Mouse (Mus musculus) testis, postnatal 14 days (tissue): ENCODE results near the gene Kirrel3.

Experiments
- DNase-seq: peaks from one replicate; pipeline ENCODE4 v3.0.0; 2021; ENCODE audit warnings: low spot score

Gene Kirrel3

DNA sequence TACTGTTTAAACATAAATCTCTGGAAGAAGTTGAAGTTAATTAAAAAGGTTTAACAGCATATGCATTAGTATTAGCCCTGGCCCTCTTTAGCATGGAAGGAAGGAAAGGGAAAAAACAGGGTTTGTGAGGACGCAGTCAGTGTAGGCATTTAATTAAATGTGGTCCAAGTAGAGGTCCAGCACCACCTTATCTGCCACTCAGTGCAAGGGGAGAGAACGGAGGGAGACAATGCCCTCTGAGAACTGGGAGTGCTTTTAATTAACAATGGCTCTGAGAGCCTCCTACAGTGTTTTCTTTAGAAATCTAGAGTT is 339.4 kb downstream of the Kirrel3 start:
- no peak for DNase-seq

GRCm38 (mm10) chr9:34825402-34826008 is 339.8 kb downstream of the Kirrel3 start:
- DNase-seq, result no peak

DNA sequence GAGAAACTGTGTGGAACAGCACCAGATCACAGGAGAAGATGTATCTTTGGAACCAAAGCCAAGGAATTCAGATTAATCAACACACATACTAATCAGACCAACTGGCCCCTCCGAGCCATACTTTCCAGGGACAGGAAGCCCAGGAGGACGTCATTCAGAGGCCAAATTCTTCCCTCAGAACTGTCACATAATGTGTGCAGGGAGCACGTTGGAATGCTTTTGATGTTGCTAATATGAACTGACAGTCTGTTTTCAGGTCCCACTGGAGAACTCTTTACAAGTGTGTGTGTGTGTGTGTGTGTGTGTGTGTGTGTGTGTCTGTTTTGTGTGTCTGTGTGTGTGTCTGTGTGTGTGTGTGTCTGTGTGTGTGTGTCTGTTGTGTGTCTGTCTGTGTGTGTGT is 345.0 kb downstream of the Kirrel3 start:
- DNase-seq, result no peak

- DNase-seq, result no peak
Measured at GRCm38 (mm10) chr9:34836801-34837200, 351.1 kb downstream of the Kirrel3 start.

DNA sequence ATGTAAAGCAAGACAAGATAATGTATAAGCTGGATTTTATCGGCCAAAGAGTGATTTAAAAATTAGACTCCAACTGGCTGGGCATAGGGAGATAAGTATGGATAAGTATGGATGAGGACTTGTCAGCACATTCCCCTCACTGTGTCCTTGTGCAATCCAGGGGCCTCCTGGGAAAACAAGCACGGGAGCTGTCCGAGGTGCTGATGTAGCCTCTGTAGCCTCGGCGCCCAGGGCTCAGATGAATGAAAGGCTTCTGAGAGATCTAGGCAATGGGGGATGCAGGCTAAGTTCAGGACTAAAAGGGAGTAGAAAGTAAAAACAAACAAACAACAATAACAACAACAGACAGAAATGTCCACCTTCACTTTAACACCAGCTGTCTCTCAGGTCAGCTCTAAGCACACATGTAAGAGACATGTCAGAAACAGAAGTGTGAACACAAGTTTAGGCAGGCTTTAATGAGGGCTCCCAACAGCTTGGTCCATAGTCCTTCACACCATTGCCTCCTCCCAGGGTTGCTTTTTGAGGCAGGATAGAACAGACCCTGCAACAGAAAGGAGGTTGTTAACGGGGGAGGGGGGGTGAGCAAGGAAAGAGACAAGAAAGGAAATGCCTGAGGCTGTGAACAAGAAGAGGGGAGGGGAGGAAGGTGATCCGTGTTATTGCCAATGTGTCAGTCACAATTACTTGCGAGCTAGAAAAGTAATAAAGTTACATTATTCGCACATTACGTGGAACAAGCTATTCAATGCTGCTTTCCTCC is 352.2 kb downstream of the Kirrel3 start:
- no peak for DNase-seq

GRCm38 (mm10) chr9:34843275-34843965 is 357.7 kb downstream of the Kirrel3 start:
- DNase-seq, result no peak

- DNase-seq, result no peak
Measured at GRCm38 (mm10) chr9:34846440-34846839, 360.7 kb downstream of the Kirrel3 start.

DNA sequence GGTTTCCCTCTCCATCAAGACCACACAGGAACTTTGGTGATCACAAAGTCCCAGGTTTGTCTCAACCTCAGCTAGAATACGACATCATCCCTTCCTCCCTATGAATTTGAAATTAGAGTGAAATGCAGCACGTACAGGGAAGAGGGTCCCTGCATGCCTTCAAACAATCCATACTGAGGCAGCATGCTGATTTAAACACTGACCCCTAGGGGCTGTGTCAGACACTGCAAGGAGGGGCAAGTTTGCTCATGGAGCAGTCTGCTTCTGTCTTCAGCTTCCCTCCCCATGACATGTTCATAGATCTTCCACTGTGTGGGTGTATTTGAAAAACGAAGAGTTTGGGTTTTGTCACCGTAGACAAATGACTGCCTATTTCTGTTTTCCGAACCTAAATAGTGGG is 362.0 kb downstream of the Kirrel3 start:
- DNase-seq, result no peak

DNA sequence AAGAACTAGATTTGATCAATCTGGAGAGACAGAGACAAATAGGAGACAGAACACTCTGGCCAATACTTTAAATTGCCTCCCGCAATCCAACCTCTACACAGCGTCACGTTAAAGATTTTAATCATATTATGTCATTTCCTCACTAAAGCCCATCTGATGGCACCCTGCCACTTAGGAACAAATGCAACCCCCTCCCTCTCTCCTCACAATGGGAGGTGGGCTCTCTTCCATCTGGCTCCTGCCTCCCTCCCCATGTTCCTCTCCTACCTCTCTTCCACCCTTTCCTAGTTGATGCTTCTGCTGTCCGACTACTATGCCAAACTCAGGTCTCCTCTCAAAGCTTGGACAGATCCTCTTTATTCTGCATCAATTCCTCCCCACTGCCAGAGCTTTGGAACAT is 365.4 kb downstream of the Kirrel3 start:
- DNase-seq, result no peak

- DNase-seq, result no peak
Measured at GRCm38 (mm10) chr9:34857575-34857974, 371.9 kb downstream of the Kirrel3 start.

- DNase-seq, result no peak
Measured at GRCm38 (mm10) chr9:34858071-34858470, 372.4 kb downstream of the Kirrel3 start.

DNA sequence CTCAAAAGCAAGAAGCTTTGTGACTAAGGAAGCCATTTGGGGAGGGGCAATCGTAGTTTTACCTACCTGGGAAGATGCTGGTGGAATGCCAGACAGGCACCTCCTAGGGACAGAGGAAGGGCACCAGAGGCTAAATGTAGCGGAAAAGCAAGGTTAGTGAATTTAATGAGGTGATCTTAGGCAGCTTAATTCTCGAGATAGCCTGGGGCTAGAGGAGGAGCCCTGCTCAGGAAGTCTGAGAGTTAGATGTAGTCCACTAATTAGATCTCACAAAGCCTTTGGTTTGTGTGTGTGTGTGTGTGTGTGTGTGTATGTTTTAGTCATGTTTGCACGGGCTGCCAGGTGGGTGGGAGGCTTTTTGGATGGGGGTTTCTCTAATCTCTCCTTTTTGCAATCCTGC is 375.2 kb downstream of the Kirrel3 start:
- no peak for DNase-seq

GRCm38 (mm10) chr9:34861775-34862174 is 376.1 kb downstream of the Kirrel3 start:
- DNase-seq, result no peak

GRCm38 (mm10) chr9:34865606-34866005 is 379.9 kb downstream of the Kirrel3 start:
- DNase-seq, result no peak

DNA sequence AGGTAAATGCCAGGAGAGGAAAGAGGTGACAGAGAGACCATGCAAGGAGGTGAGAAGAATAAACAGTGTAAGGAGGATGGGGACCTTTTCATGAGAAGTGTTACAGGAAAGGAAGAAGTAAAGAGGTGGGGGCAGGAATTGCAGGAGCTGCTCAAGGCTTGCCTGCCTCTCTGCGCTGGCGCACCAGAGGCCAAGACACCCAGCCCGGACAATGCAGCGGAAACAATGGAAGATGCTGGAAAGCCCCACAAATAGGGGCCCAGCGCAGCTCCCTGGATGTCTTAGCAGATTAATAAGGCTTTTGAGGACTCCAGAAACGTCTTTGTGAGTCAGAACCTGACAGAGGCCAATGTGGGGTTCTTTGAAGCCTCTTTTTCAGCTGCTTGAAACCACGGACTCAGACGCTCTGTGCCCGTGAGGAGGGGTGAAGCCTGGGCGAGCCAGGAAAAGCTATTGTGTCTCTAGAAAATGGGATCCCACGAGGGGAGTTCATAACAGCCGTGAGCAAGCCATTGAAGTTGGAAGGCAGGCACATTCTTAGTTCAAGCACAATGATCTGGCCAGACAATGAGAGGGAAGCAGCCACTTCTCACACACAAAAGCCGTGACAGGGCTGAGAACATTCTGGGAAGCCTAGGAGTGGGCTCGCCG is 385.7 kb downstream of the Kirrel3 start:
- DNase-seq, result no peak

DNA sequence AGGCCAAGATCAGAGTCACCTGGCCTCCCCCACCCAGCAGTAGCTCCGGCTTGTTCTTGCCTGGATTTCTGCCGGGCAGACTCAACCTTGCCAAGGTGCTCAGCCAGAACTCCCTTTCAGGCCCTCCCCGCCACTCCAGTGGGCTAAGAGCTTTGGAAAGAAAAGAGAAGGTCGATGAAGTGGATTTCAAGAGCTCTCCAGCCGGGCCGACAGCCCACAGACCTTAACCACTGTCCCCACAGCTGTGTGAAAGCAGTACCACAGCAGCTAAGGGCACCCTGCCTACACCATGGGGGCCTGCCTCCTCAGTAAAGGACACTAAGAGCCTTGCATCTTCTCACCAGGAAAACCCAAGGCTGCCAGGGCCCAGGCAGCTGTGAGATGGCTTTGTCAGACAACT is 389.5 kb downstream of the Kirrel3 start:
- DNase-seq, result no peak

DNA sequence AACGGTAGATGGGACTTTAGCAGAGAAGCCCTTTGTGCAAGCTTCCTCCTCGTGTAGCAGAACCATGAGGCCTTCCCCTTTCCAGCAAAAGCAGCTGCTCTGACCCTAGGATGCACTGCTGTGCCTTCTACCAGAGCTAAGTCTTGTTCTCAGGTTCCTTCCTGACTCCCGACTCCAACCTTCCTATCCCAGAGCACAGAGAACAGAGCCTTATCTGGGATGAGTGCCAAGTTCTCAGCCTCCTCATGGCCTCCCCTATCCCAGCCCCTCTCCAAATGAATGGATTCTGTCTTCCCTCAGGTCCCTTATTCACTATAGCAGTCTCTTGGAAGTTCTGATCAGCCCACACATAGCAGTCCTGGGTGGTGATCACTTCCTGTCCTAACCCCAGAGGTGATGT is 391.5 kb downstream of the Kirrel3 start:
- DNase-seq, result no peak

GRCm38 (mm10) chr9:34877799-34878198 is 392.1 kb downstream of the Kirrel3 start:
- DNase-seq, result no peak

- DNase-seq, result no peak
Measured at GRCm38 (mm10) chr9:34881750-34882149, 396.1 kb downstream of the Kirrel3 start.

DNA sequence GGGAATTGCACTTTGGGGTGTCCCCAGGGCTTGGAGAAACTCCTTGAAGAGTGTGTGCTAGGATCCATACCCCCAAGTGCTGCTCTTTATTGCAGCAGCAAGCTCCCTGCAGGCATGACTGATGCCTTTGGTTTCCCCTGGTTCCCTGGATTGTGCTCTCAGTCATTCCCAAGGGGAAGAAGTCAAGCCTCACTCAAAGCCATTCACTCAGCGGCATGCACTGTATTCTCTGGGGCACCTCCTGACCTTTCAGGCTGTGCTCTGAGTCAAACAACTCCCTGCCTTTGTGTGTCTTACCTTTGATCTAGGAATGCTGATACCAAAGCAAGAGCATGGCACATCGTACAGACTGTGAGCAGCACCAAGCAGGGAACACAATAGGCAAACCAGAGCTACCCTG is 396.5 kb downstream of the Kirrel3 start:
- DNase-seq, result no peak

- no peak for DNase-seq
Measured at GRCm38 (mm10) chr9:34883122-34883521, 397.4 kb downstream of the Kirrel3 start.

GRCm38 (mm10) chr9:34884325-34884724 is 398.6 kb downstream of the Kirrel3 start:
- no peak for DNase-seq

DNA sequence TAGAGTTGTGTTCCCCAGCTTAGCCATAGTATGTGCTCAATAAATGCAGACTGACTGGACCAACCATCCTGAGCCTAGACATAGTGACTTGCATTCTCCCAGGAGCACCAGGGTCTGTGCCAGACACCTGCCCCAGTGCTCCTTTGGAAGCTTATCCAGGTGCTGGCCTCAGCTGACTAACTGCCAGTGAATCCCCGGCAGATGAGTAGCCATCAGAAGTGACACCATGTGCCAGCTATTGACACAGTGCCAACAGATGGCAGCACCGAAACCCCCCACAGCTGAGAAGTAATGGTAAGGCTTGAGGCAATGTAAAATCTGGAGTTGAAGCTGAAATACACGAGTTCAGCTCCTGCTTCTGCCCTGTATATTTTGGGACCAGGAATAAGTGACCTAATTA is 399.2 kb downstream of the Kirrel3 start:
- DNase-seq, result no peak
